Mouse (Mus musculus) cerebellum, adult (tissue): Measurements from ENCODE around the gene Poc1a.

Source experiments
- ATAC-seq: cut with Nextera tagmentation; 2 replicates; pipeline ENCODE4 v1.9.2; 2017; ENCODE audit warnings: mild to moderate bottlenecking, moderate library complexity, mixed read lengths; ENCODE audit not compliant: insufficient number of reproducible peaks, low FRiP score, low TSS enrichment

Poc1a gene

GRCm38 (mm10) chr9:106393548-106393947, 112.7 kb downstream of the Poc1a start:
- ATAC-seq: no peak

DNA sequence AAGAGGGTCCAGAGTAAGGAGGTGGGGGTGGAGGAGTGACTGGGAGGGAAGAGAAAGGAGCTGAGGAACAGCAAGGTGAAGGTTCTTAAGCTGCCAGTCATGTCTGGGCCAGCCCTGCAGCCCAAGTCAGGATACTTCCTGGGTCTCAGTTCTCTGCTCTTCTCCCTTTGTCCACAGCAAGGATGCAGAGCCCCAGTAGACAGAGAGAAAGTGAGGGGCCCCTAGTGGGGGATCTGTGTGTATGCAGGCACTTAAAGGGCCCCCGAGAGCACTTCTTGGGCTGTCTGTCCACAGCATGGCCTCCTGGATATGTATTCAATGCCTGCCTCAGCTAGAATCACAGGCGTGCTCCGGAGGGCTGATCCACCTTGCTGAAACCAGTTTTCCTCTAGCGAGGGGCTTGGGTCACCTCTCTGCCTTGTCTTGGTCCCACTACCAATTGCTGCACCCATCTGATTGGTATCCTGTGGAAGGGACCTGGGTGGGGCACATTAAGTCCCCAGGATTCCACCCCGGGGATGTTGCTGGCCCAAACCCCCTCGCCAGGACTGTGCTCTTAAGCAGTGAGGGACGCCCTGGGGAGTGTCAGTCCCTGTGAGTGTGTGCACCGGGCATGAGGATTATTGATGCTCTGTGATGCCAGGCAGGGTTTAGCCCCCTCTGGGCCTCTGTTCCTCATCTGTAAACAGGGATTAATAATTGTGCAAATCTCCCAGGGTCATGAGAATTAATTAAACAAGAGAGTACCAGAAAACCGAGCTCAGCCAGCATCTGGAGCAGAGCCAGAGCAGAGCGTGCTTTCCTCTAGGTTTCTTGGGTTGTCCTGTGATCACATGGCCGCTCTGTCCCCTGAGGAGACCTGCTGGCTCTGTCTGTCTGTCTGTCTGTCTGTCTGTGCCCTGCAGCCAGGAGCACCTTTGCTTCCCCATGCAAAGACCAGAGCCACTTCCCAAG, 114.1 kb downstream of the Poc1a start:
- ATAC-seq: no peak

DNA sequence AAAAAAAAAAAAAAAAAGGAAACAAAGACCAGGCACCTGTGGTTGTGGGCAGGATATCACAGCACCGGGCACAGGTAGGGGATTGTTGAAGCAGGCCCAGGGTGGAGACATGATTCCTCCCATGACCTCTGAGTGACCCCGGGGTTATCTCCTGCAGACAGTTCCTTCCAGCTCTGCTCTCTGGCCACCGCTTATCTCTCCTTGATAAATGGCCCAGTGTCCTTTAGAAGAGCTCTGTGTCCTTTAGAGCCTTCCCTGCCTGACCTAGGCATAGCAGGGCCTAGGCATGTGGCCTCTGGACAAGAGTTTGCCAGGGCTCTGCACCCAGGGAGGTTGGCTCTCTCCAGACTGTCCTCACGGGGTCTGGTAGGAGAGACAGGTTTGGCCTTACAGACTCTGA, 116.9 kb downstream of the Poc1a start:
- no peak for ATAC-seq

DNA sequence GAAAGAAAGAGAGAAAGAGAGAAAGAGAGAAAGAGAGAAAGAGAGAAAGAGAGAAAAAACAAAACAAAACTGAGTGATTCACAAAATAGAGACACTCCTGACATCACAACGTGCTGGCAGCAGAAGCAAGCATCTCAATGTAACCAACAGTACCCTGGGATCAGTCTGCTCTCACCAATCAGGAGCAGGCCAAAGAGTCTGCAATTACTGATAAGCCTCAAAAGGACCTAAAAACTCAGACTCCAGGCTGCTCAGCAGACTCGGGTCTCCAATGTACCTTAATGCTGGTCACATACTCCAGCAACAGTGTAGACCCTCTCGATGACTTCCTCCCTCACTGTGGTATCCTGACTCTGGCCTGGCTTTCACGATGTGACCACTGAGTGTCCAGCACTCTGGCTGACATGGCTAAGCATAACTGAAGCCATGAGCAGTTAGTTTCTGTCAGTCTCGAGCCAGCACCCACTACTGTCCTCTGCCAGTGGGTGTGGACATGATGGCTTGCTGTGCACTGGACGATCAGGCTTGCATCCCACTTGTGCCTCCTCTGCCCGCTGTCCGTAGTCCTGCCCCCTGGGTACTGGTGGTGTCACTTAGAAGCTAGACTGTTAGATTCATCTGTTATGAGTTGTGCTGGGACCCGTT, 117.9 kb downstream of the Poc1a start:
- ATAC-seq: no peak

GRCm38 (mm10) chr9:106399808-106400207, 118.9 kb downstream of the Poc1a start:
- no peak for ATAC-seq
